Mouse (Mus musculus) urinary bladder, adult 18-20 months (tissue): ENCODE data around the gene Ciart.
"Not testable (repeated sequence)": the region's sequence is repeated elsewhere in the genome, so short reads cannot be mapped to it uniquely, and the experiment has no call there.

Source experiments
- DNase-seq, 2 experiments: peaks; one replicate each; pipeline ENCODE4 v3.0.0; 2022; ENCODE audit warnings: low spot score in 2 of 2, mixed read lengths in 2 of 2

Gene Ciart

GRCm38 (mm10) chr3:95881979-95882815, at the start of gene Ciart:
Gene Ciart (minus strand): TSS chr3:95882251.
- peak; percentile 87 to 93 for DNase-seq

- no peak for DNase-seq
Measured at GRCm38 (mm10) chr3:95931471-95931870, 49.4 kb upstream of the Ciart start.

- DNase-seq, result no peak
Measured at GRCm38 (mm10) chr3:95930471-95930789, 48.4 kb upstream of the Ciart start.

- peak; percentile 18 to 63 for DNase-seq
Measured at GRCm38 (mm10) chr3:95929581-95930470, 47.8 kb upstream of the Ciart start.

- DNase-seq, result peak; percentile 93 to 96
Measured at GRCm38 (mm10) chr3:95928658-95929503, 46.8 kb upstream of the Ciart start, which contains the start of gene Anp32e. Gene Anp32e (plus strand): TSS chr3:95929246.

- no peak for DNase-seq
Measured at GRCm38 (mm10) chr3:95928261-95928657, 46.2 kb upstream of the Ciart start.

GRCm38 (mm10) chr3:95925087-95925486, 43.0 kb upstream of the Ciart start:
- DNase-seq, result no peak

GRCm38 (mm10) chr3:95924185-95924584, 42.1 kb upstream of the Ciart start:
- no peak for DNase-seq

- DNase-seq, result not testable (repeated sequence)
Measured at GRCm38 (mm10) chr3:95923429-95923828, 41.4 kb upstream of the Ciart start.

- not testable (repeated sequence) for DNase-seq
Measured at GRCm38 (mm10) chr3:95920532-95920931, 38.5 kb upstream of the Ciart start.

- DNase-seq, result no peak
Measured at GRCm38 (mm10) chr3:95916760-95917159, 34.7 kb upstream of the Ciart start.

GRCm38 (mm10) chr3:95914706-95915105, 32.7 kb upstream of the Ciart start:
- no peak for DNase-seq

GRCm38 (mm10) chr3:95907613-95908012, 25.6 kb upstream of the Ciart start:
- DNase-seq, result no peak

- peak in 1 of 2 experiments; percentile 33 for DNase-seq
Measured at GRCm38 (mm10) chr3:95906860-95907259, 24.8 kb upstream of the Ciart start.

GRCm38 (mm10) chr3:95905940-95906492, 24.0 kb upstream of the Ciart start:
- no peak for DNase-seq

GRCm38 (mm10) chr3:95905146-95905939, 23.3 kb upstream of the Ciart start:
- DNase-seq, result no peak

GRCm38 (mm10) chr3:95904568-95904967, 22.5 kb upstream of the Ciart start, which contains the start of gene Car14:
Gene Car14 (minus strand): TSS chr3:95904691.
- DNase-seq, result no peak

GRCm38 (mm10) chr3:95903753-95904502, 21.9 kb upstream of the Ciart start:
- DNase-seq, result no peak

- DNase-seq, result no peak
Measured at GRCm38 (mm10) chr3:95902643-95903042, 20.6 kb upstream of the Ciart start.

- no peak for DNase-seq
Measured at GRCm38 (mm10) chr3:95902373-95902625, 20.2 kb upstream of the Ciart start.
